Mouse (Mus musculus): Measurements from ENCODE around the gene Nrcam. TPM values are rescaled to one million over a fixed set of nuclear protein-coding genes. Genes with fewer than 3 reads are reported as not detected.

Gene Nrcam
- polyA plus RNA-seq, 1 experiment from 2014 or later: 1.1 TPM

DNA sequence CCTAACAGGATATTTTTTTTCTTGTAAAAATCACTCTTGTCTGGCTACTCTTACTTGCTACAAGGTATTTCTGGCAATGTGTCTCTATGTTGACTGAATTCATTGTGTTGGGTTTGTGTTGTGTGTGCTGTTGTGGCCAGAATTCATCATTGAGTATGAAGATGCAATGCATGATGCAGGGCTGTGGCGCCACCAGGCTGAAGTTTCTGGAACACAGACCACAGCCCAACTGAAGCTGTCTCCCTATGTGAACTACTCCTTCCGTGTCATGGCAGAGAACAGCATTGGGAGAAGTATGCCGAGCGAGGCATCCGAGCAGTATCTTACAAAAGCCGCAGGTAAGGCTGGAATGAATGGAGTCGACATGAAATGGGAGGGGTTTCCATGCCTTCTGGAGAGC, 241.4 kb downstream of the Nrcam start:
- TF ChIP-seq CTCF (IDR thresholded peaks at IDR 0.05; ENCODE audit: low read depth): peak; percentile 10; the same call in 1 of the 2 replicates
- no peaks in the 10 kb centered on the region for H3K9me3 ChIP-seq (ENCODE audit: control insufficient read depth)
- no peaks in the 10 kb centered on the region for H3K36me3 ChIP-seq (ENCODE audit: control insufficient read depth, insufficient read depth)
- no peak overlapping the region for H3K27ac ChIP-seq (ENCODE audit: low read depth, low read length)
- no peaks in the 10 kb centered on the region for H3K27me3 ChIP-seq (replicated peaks; ENCODE audit: control insufficient read depth, insufficient read depth, low read length)
- H3K4me1 ChIP-seq (replicated peaks; ENCODE audit: control insufficient read depth, insufficient read depth, low read length): no peaks in the 10 kb centered on the region
- WGBS: 85% methylated on average over 7 of the region's 7 CpGs
- ATAC-seq: no peak
- no peak overlapping the region for H3K4me3 ChIP-seq (ENCODE audit: low read depth, low read length)
- H3K9ac ChIP-seq (ENCODE audit: low read depth, low read length): no peak overlapping the region
- H3K4me2 ChIP-seq (replicated peaks; ENCODE audit: low read depth): no peak overlapping the region

DNA sequence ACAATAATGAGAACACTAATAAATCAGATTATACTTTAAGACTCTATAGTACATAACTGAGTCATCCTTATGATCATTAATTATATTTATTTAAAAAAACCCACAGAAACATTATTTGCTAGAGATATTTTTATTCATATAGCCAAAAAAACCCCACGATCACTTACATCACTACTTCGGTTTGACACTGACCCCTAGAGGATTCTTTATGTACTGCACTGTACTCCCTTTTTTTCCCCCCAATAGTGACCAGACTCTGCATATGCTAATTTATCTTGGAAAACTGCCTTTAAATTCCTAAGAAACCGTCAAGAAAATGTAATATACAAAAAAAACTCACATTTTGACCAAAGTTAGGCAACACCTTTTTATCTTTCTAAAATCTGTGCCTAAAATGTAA, 244.0 kb downstream of the Nrcam start:
- no peak overlapping the region for H3K9ac ChIP-seq (ENCODE audit: low read depth, low read length)
- no peaks in the 10 kb centered on the region for H3K9me3 ChIP-seq (ENCODE audit: control insufficient read depth)
- peak; percentile 65 for TF ChIP-seq CTCF (IDR thresholded peaks at IDR 0.05; ENCODE audit: low read depth)
- H3K4me1 ChIP-seq (replicated peaks; ENCODE audit: control insufficient read depth, insufficient read depth, low read length): no peaks in the 10 kb centered on the region
- no peak overlapping the region for H3K27ac ChIP-seq (ENCODE audit: low read depth, low read length)
- H3K27me3 ChIP-seq (replicated peaks; ENCODE audit: control insufficient read depth, insufficient read depth, low read length): no peaks in the 10 kb centered on the region
- H3K4me3 ChIP-seq (ENCODE audit: low read depth, low read length): no peak overlapping the region
- no peaks in the 10 kb centered on the region for H3K36me3 ChIP-seq (ENCODE audit: control insufficient read depth, insufficient read depth)
- ATAC-seq: no peak
- H3K4me2 ChIP-seq (replicated peaks; ENCODE audit: low read depth): no peak overlapping the region
- WGBS: 8% methylated on average over 3 of the region's 3 CpGs

DNA sequence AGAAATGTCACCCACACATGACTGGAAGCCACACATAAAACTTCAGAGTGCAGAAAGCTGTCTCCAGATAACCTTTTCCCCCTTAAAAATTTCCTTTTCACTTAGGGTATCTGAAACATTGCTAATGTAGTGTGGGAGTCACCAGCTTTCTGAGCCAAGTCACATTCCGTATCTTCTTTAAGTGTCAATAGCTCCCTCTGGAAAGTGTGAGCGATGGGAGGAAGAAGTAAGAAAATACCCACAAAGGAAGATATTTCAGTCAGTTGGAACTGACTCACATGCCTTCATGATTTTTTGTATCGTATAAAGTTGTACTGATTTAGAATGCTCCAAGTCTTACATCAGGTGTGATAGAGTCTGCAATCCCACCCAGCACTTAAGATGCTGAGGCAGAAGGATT, 245.5 kb downstream of the Nrcam start:
- Histone ChIP-seq H3K4me2 (replicated peaks; ENCODE audit: low read depth) (no peak overlapping the region), H3K27me3 (replicated peaks; ENCODE audit: control insufficient read depth, insufficient read depth, low read length) (no peaks in the 10 kb centered on the region), H3K9ac (ENCODE audit: low read depth, low read length) (no peak overlapping the region), H3K4me1 (replicated peaks; ENCODE audit: control insufficient read depth, insufficient read depth, low read length) (no peaks in the 10 kb centered on the region), H3K36me3 (ENCODE audit: control insufficient read depth, insufficient read depth) (no peaks in the 10 kb centered on the region), H3K9me3 (ENCODE audit: control insufficient read depth) (no peaks in the 10 kb centered on the region), H3K27ac (ENCODE audit: low read depth, low read length) (no peak overlapping the region), H3K4me3 (ENCODE audit: low read depth, low read length) (no peak overlapping the region)
- WGBS: 91% methylated on average over 3 of the region's 3 CpGs
- no peak for TF ChIP-seq CTCF (IDR thresholded peaks at IDR 0.05; ENCODE audit: low read depth)
- ATAC-seq: no peak

DNA sequence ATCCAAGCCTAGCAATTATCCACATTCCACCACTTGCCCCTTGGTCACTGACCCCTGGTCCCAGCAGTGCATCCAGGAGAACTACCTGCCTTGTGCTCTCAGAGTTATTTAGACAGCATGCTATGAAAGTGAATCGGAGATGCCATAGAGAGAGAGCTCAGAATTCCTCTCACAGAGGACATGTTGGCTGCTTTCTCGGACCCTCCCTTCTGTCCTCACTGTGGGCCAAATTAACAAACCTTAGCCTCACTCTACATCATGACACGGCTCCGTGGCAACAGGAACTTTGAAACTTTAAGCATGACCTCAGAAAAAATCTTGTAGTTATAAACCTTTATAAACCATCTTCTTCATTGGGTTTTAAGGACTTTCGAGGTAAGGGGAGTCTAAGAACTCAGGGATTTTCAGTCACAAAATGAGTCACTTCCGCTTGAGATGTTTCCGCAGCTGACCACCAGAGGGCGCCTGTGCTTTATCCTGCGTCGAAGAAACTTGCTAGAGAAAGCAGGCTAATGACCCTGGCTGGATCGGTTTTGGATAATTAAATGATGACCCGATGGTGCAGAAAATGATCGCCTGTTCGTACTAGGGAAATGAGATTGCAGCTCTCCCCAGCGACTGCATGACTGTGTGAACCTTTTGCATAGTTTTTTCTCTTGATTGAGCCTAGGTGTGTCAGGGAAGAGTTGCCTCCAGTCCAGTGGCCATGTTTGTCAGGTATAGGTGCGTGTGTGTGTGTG, 272.9 kb downstream of the Nrcam start:
- Histone ChIP-seq H3K4me1 (replicated peaks; ENCODE audit: control insufficient read depth, insufficient read depth, low read length) (no peaks in the 10 kb centered on the region), H3K27me3 (replicated peaks; ENCODE audit: control insufficient read depth, insufficient read depth, low read length) (no peaks in the 10 kb centered on the region), H3K36me3 (ENCODE audit: control insufficient read depth, insufficient read depth) (no peaks in the 10 kb centered on the region), H3K4me2 (replicated peaks; ENCODE audit: low read depth) (no peak overlapping the region), H3K9ac (ENCODE audit: low read depth, low read length) (no peak overlapping the region), H3K4me3 (ENCODE audit: low read depth, low read length) (no peak overlapping the region), H3K27ac (ENCODE audit: low read depth, low read length) (no peak overlapping the region), H3K9me3 (ENCODE audit: control insufficient read depth) (no peaks in the 10 kb centered on the region)
- no peak for ATAC-seq
- WGBS: 35% methylated on average over 16 of the region's 16 CpGs
- peak; percentile 88 for TF ChIP-seq CTCF (IDR thresholded peaks at IDR 0.05; ENCODE audit: low read depth)

DNA sequence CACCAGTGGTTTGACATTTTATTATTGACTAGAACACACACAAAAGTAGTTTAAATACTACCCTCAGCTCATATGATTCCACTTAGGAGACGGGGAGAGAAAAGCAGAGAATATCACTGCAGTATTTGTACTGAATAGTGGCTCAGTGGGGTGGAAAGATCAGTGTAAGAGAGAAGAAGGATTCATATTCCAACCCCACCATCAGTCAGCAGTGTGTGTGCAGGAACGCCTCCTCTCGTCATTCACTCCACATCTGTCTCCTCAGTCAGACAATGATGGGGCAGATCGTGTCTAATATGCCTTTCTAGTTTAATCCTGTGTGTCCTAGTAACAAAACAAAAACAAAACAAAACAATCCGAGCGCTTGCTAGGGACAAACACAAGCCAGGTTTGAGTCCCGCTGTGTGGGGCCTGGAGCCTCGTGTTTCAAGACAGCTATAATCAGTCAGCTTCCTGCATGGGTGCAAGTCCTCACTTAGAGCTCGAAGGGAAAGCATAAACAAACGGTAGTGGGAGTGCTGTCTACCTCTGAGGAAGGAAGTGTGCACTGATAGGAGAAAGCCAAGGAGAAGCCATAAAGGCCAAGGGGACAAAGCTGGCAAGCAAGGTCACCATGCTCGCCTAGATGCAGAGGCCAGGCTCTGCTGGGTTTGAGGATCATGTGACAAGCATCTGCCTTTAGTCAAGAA, 273.7 kb downstream of the Nrcam start:
- Histone ChIP-seq H3K4me3 (ENCODE audit: low read depth, low read length) (no peak overlapping the region), H3K27ac (ENCODE audit: low read depth, low read length) (no peak overlapping the region), H3K9ac (ENCODE audit: low read depth, low read length) (no peak overlapping the region), H3K4me1 (replicated peaks; ENCODE audit: control insufficient read depth, insufficient read depth, low read length) (no peaks in the 10 kb centered on the region), H3K36me3 (ENCODE audit: control insufficient read depth, insufficient read depth) (no peaks in the 10 kb centered on the region), H3K9me3 (ENCODE audit: control insufficient read depth) (no peaks in the 10 kb centered on the region), H3K4me2 (replicated peaks; ENCODE audit: low read depth) (no peak overlapping the region), H3K27me3 (replicated peaks; ENCODE audit: control insufficient read depth, insufficient read depth, low read length) (no peaks in the 10 kb centered on the region)
- TF ChIP-seq CTCF (IDR thresholded peaks at IDR 0.05; ENCODE audit: low read depth): no peak
- no peak for ATAC-seq
- WGBS: 49% methylated on average over 11 of the region's 11 CpGs

DNA sequence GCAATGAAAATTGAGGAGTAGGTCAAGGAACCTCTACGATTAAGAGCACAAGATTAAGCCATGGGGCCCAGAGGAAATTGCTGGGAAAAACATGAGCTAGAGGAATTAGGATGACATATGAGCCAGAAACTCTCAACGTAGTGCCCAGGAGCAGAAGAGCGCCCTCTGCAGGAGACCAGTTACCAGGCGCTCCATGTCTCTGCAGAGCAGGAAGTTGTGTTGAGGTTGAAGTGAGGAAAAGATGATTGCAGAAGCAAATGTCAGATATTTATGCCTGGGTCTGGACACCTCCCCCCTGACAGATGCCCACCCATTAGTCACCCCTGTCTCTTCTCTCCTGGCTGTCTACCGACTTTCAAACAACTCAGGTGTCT, 274.3 kb downstream of the Nrcam start:
- no peaks in the 10 kb centered on the region for H3K36me3 ChIP-seq (ENCODE audit: control insufficient read depth, insufficient read depth)
- H3K27ac ChIP-seq (ENCODE audit: low read depth, low read length): no peak overlapping the region
- H3K9me3 ChIP-seq (ENCODE audit: control insufficient read depth): no peaks in the 10 kb centered on the region
- no peaks in the 10 kb centered on the region for H3K4me1 ChIP-seq (replicated peaks; ENCODE audit: control insufficient read depth, insufficient read depth, low read length)
- H3K4me2 ChIP-seq (replicated peaks; ENCODE audit: low read depth): no peak overlapping the region
- no peak overlapping the region for H3K4me3 ChIP-seq (ENCODE audit: low read depth, low read length)
- no peak overlapping the region for H3K9ac ChIP-seq (ENCODE audit: low read depth, low read length)
- H3K27me3 ChIP-seq (replicated peaks; ENCODE audit: control insufficient read depth, insufficient read depth, low read length): no peaks in the 10 kb centered on the region
- peak; percentile 13 for TF ChIP-seq CTCF (IDR thresholded peaks at IDR 0.05; ENCODE audit: low read depth)
- no peak for ATAC-seq
- 75% methylated on average over 5 of the region's 5 CpGs for WGBS
